Mouse (Mus musculus): ENCODE data around the gene Chl1. TPM values are rescaled to one million over a fixed set of nuclear protein-coding genes. Genes with fewer than 3 reads are reported as not detected.

Chl1 gene
- polyA plus RNA-seq, 1 experiment from 2014 or later: 7.4 TPM

- 52% methylated on average over 3 of the region's 3 CpGs for WGBS
- no peak overlapping the region for H3K4me3 ChIP-seq (replicated peaks)
- no peak overlapping the region for H3K9ac ChIP-seq
- ATAC-seq (ENCODE audit: insufficient number of reproducible peaks, low FRiP score, low TSS enrichment, low read depth): no peak
- no peaks in the 10 kb centered on the region for H3K4me1 ChIP-seq
- H3K9me3 ChIP-seq (replicated peaks): no peaks in the 10 kb centered on the region
- H3K36me3 ChIP-seq: no peaks in the 10 kb centered on the region
- no peak overlapping the region for H3K27ac ChIP-seq (replicated peaks)
- no peak overlapping the region for H3K4me2 ChIP-seq (replicated peaks)
- H3K27me3 ChIP-seq: no peaks in the 10 kb centered on the region
Observed at GRCm38 (mm10) chr6:103546314-103546713, 35.9 kb downstream of the Chl1 start.

- Histone ChIP-seq H3K36me3 (no peaks in the 10 kb centered on the region), H3K9me3 (replicated peaks) (no peaks in the 10 kb centered on the region), H3K9ac (no peak overlapping the region), H3K4me2 (replicated peaks) (no peak overlapping the region), H3K4me1 (no peaks in the 10 kb centered on the region), H3K27ac (replicated peaks) (no peak overlapping the region), H3K27me3 (no peaks in the 10 kb centered on the region), H3K4me3 (replicated peaks) (no peak overlapping the region)
- ATAC-seq (ENCODE audit: insufficient number of reproducible peaks, low FRiP score, low TSS enrichment, low read depth): no peak
- WGBS: 77% methylated on average over 4 of the region's 4 CpGs
Observed at GRCm38 (mm10) chr6:103549929-103550328, 39.5 kb downstream of the Chl1 start.

- Histone ChIP-seq H3K27ac (replicated peaks) (no peak overlapping the region), H3K4me3 (replicated peaks) (no peak overlapping the region), H3K4me2 (replicated peaks) (no peak overlapping the region), H3K27me3 (no peaks in the 10 kb centered on the region), H3K9ac (no peak overlapping the region), H3K9me3 (replicated peaks) (no peaks in the 10 kb centered on the region), H3K36me3 (no peaks in the 10 kb centered on the region), H3K4me1 (no peaks in the 10 kb centered on the region)
- 53% methylated on average over 5 of the region's 5 CpGs for WGBS
- ATAC-seq (ENCODE audit: insufficient number of reproducible peaks, low FRiP score, low TSS enrichment, low read depth): no peak
Observed at GRCm38 (mm10) chr6:103558037-103558893, 47.9 kb downstream of the Chl1 start.

GRCm38 (mm10) chr6:103558894-103559225 lies 48.5 kb downstream of the Chl1 start:
- no peaks in the 10 kb centered on the region for H3K27me3 ChIP-seq
- WGBS: 32% methylated on average over 3 of the region's 3 CpGs
- no peak overlapping the region for H3K27ac ChIP-seq (replicated peaks)
- no peak for ATAC-seq (ENCODE audit: insufficient number of reproducible peaks, low FRiP score, low TSS enrichment, low read depth)
- no peaks in the 10 kb centered on the region for H3K9me3 ChIP-seq (replicated peaks)
- H3K4me1 ChIP-seq: no peaks in the 10 kb centered on the region
- no peaks in the 10 kb centered on the region for H3K36me3 ChIP-seq
- no peak overlapping the region for H3K4me3 ChIP-seq (replicated peaks)
- H3K4me2 ChIP-seq (replicated peaks): no peak overlapping the region
- no peak overlapping the region for H3K9ac ChIP-seq

- 59% methylated on average over 2 of the region's 2 CpGs for WGBS
- ATAC-seq (ENCODE audit: insufficient number of reproducible peaks, low FRiP score, low TSS enrichment, low read depth): no peak
- H3K4me2 ChIP-seq (replicated peaks): no peak overlapping the region
Observed at GRCm38 (mm10) chr6:103559344-103559743, 49.0 kb downstream of the Chl1 start.

GRCm38 (mm10) chr6:103564811-103565210 lies 54.4 kb downstream of the Chl1 start:
- Histone ChIP-seq H3K36me3 (no peaks in the 10 kb centered on the region), H3K4me1 (no peaks in the 10 kb centered on the region), H3K9me3 (replicated peaks) (no peaks in the 10 kb centered on the region), H3K27ac (replicated peaks) (no peak overlapping the region), H3K4me2 (replicated peaks) (no peak overlapping the region), H3K9ac (no peak overlapping the region), H3K4me3 (replicated peaks) (no peak overlapping the region), H3K27me3 (no peaks in the 10 kb centered on the region)
- no peak for ATAC-seq (ENCODE audit: insufficient number of reproducible peaks, low FRiP score, low TSS enrichment, low read depth)
- WGBS: 44% methylated on average over 6 of the region's 6 CpGs

More at GRCm38 (mm10) chr6:103559344-103559743, 49.0 kb downstream of the Chl1 start:
- no peaks in the 10 kb centered on the region for H3K4me1 ChIP-seq
- no peaks in the 10 kb centered on the region for H3K9me3 ChIP-seq (replicated peaks)
- no peaks in the 10 kb centered on the region for H3K36me3 ChIP-seq
- H3K9ac ChIP-seq: no peak overlapping the region
- H3K27me3 ChIP-seq: no peaks in the 10 kb centered on the region
- H3K27ac ChIP-seq (replicated peaks): no peak overlapping the region
- no peak overlapping the region for H3K4me3 ChIP-seq (replicated peaks)

GRCm38 (mm10) chr6:103567247-103567646 lies 56.9 kb downstream of the Chl1 start:
- no peak overlapping the region for H3K4me3 ChIP-seq (replicated peaks)
- no peak overlapping the region for H3K4me2 ChIP-seq (replicated peaks)
- 46% methylated on average over 2 of the region's 2 CpGs for WGBS
- H3K9ac ChIP-seq: no peak overlapping the region
- no peaks in the 10 kb centered on the region for H3K4me1 ChIP-seq
- H3K9me3 ChIP-seq (replicated peaks): no peaks in the 10 kb centered on the region
- ATAC-seq (ENCODE audit: insufficient number of reproducible peaks, low FRiP score, low TSS enrichment, low read depth): no peak
- H3K27me3 ChIP-seq: no peaks in the 10 kb centered on the region
- no peaks in the 10 kb centered on the region for H3K36me3 ChIP-seq
- no peak overlapping the region for H3K27ac ChIP-seq (replicated peaks)

GRCm38 (mm10) chr6:103572659-103573058 lies 62.3 kb downstream of the Chl1 start:
- H3K4me2 ChIP-seq (replicated peaks): no peak overlapping the region
- H3K4me3 ChIP-seq (replicated peaks): no peak overlapping the region
- H3K9ac ChIP-seq: no peak overlapping the region
- no peak overlapping the region for H3K27ac ChIP-seq (replicated peaks)
- no peaks in the 10 kb centered on the region for H3K27me3 ChIP-seq
- H3K4me1 ChIP-seq: no peaks in the 10 kb centered on the region
- WGBS: 64% methylated on average over 1 of the region's 1 CpGs
- H3K9me3 ChIP-seq (replicated peaks): no peaks in the 10 kb centered on the region
- H3K36me3 ChIP-seq: no peaks in the 10 kb centered on the region
- ATAC-seq (ENCODE audit: insufficient number of reproducible peaks, low FRiP score, low TSS enrichment, low read depth): no peak

- Histone ChIP-seq H3K4me3 (replicated peaks) (no peak overlapping the region), H3K4me1 (no peaks in the 10 kb centered on the region), H3K9me3 (replicated peaks) (no peaks in the 10 kb centered on the region), H3K9ac (no peak overlapping the region), H3K27ac (replicated peaks) (no peak overlapping the region), H3K4me2 (replicated peaks) (no peak overlapping the region), H3K36me3 (no peaks in the 10 kb centered on the region), H3K27me3 (no peaks in the 10 kb centered on the region)
- 84% methylated on average over 1 of the region's 1 CpGs for WGBS
- ATAC-seq (ENCODE audit: insufficient number of reproducible peaks, low FRiP score, low TSS enrichment, low read depth): no peak
Observed at GRCm38 (mm10) chr6:103584224-103584623, 73.8 kb downstream of the Chl1 start.

- 54% methylated on average over 1 of the region's 1 CpGs for WGBS
- Histone ChIP-seq H3K36me3 (no peaks in the 10 kb centered on the region), H3K4me1 (no peaks in the 10 kb centered on the region), H3K4me3 (replicated peaks) (no peak overlapping the region), H3K4me2 (replicated peaks) (no peak overlapping the region), H3K27ac (replicated peaks) (no peak overlapping the region), H3K9me3 (replicated peaks) (no peaks in the 10 kb centered on the region), H3K27me3 (no peaks in the 10 kb centered on the region), H3K9ac (no peak overlapping the region)
- no peak for ATAC-seq (ENCODE audit: insufficient number of reproducible peaks, low FRiP score, low TSS enrichment, low read depth)
Observed at GRCm38 (mm10) chr6:103585667-103586066, 75.3 kb downstream of the Chl1 start.

- Histone ChIP-seq H3K9me3 (replicated peaks) (no peaks in the 10 kb centered on the region), H3K9ac (no peak overlapping the region), H3K4me1 (no peaks in the 10 kb centered on the region), H3K27ac (replicated peaks) (no peak overlapping the region), H3K4me2 (replicated peaks) (no peak overlapping the region), H3K36me3 (no peaks in the 10 kb centered on the region), H3K27me3 (no peaks in the 10 kb centered on the region), H3K4me3 (replicated peaks) (no peak overlapping the region)
- WGBS: 68% methylated on average over 1 of the region's 1 CpGs
- no peak for ATAC-seq (ENCODE audit: insufficient number of reproducible peaks, low FRiP score, low TSS enrichment, low read depth)
Observed at GRCm38 (mm10) chr6:103586081-103586480, 75.7 kb downstream of the Chl1 start.

- Histone ChIP-seq H3K36me3 (no peaks in the 10 kb centered on the region), H3K27me3 (no peaks in the 10 kb centered on the region), H3K9me3 (replicated peaks) (no peaks in the 10 kb centered on the region), H3K27ac (replicated peaks) (no peak overlapping the region), H3K4me1 (no peaks in the 10 kb centered on the region), H3K4me3 (replicated peaks) (no peak overlapping the region), H3K9ac (no peak overlapping the region), H3K4me2 (replicated peaks) (no peak overlapping the region)
- no peak for ATAC-seq (ENCODE audit: insufficient number of reproducible peaks, low FRiP score, low TSS enrichment, low read depth)
- WGBS: 66% methylated on average over 4 of the region's 4 CpGs
Observed at GRCm38 (mm10) chr6:103602070-103602469, 91.7 kb downstream of the Chl1 start.

Data from embryonic facial prominence, embryonic 15.5 days (tissue).